Mouse (Mus musculus) bone marrow, adult 2 months (tissue): ENCODE results near the gene Nanp.

Experiments
- CTCF ChIP-seq: fragments of 200-500 bp; IDR thresholded peaks from 2 replicates; pipeline ENCODE4 v1.5.1; 2011; ENCODE audit warnings: low read length, control low read depth; ENCODE audit not compliant: control insufficient read depth, insufficient read depth
- POLR2A ChIP-seq: fragments of 200-500 bp; IDR thresholded peaks from 2 replicates; pipeline ENCODE4 v1.6.1; 2011; ENCODE audit warnings: low read depth, mild to moderate bottlenecking, control low read depth, low read length, borderline replicate concordance; ENCODE audit not compliant: control insufficient read depth

GRCm38 (mm10) chr2:151001619-151002175 lies 37.5 kb downstream of the Nanp start:
- TF ChIP-seq CTCF (no peak), POLR2A (no peak)
